Mouse (Mus musculus): ENCODE measurements around the gene Uimc1. TPM values are rescaled to one million over a fixed set of nuclear protein-coding genes. Genes with fewer than 3 reads are reported as not detected.

Uimc1 gene
- polyA plus RNA-seq, 1 experiment from 2014 or later, result 19.4 TPM

DNA sequence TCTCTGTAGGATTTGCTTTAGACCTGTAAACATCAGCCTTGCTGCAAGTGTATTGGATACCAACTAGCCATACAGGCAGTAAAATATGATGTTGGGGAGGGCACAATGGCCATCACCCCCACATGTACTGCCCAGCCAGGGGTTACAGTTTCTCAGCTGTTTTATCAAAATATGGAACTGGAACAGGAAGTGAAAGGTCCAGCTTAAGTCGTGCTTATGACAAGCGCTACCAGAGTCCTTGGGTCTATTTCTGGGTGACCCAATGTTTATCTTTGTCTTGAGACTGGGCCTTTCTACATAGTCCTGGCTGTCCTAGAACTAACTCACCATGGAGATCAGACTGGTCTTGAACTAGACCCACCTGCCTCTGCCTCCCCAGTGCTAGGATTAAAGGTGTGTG is 75.9 kb downstream of the Uimc1 start:
- Histone ChIP-seq H3K27me3 (replicated peaks) (no peaks in the 10 kb centered on the region), H3K4me1 (no peaks in the 10 kb centered on the region), H3K27ac (replicated peaks) (no peak overlapping the region), H3K4me3 (replicated peaks) (no peak overlapping the region), H3K4me2 (no peak overlapping the region), H3K36me3 (peaks cover 16% of the 10 kb centered on the region), H3K9me3 (replicated peaks) (no peaks in the 10 kb centered on the region), H3K9ac (replicated peaks) (no peak overlapping the region)
- 94% methylated on average over 2 of the region's 2 CpGs for WGBS
- ATAC-seq (ENCODE audit: low FRiP score), result no peak

DNA sequence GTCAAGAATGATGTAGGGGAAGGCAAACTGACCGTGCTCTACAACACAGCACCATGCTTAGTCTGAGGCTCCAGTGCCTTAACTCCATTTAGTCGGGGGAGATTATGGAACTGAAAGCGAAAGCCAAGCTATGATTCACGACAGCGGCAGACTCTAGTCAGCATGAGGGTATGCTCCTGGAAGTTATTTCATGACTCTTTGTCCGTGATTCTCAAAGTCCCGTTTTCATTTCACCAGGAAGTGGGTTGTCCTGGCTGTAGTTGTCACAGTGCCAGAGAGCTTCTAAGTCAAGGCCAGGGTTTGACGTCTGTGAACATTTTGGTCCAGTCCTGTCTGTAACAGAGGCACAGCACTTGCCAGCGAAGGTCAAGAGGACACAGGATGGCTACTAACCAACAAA is 77.4 kb downstream of the Uimc1 start:
- no peaks in the 10 kb centered on the region for H3K4me1 ChIP-seq
- H3K4me3 ChIP-seq (replicated peaks), result no peak overlapping the region
- H3K27ac ChIP-seq (replicated peaks), result no peak overlapping the region
- H3K27me3 ChIP-seq (replicated peaks), result no peaks in the 10 kb centered on the region
- no peaks in the 10 kb centered on the region for H3K9me3 ChIP-seq (replicated peaks)
- H3K36me3 ChIP-seq, result peaks cover 8% of the 10 kb centered on the region; the same call in 1 of the 2 replicates
- WGBS, result 77% methylated on average over 9 of the region's 9 CpGs
- no peak for ATAC-seq (ENCODE audit: low FRiP score)
- H3K4me2 ChIP-seq, result no peak overlapping the region
- no peak overlapping the region for H3K9ac ChIP-seq (replicated peaks)

- no peak overlapping the region for H3K4me3 ChIP-seq (replicated peaks)
- H3K4me2 ChIP-seq, result no peak overlapping the region
- H3K9ac ChIP-seq (replicated peaks), result no peak overlapping the region
- no peak for ATAC-seq (ENCODE audit: low FRiP score)
- H3K27me3 ChIP-seq (replicated peaks), result no peaks in the 10 kb centered on the region
- H3K9me3 ChIP-seq (replicated peaks), result no peaks in the 10 kb centered on the region
- no peak overlapping the region for H3K27ac ChIP-seq (replicated peaks)
- 27% methylated on average over 4 of the region's 4 CpGs for WGBS
- H3K36me3 ChIP-seq, result 0 out of 2 replicates have a peak, but pooled peaks cover 6% of the 10 kb centered on the region
- H3K4me1 ChIP-seq, result no peaks in the 10 kb centered on the region
Observed at GRCm38 (mm10) chr13:55022256-55022655, 77.8 kb downstream of the Uimc1 start.

- Histone ChIP-seq H3K9ac (replicated peaks) (no peak within 1 kb of the TSS), H3K27ac (replicated peaks) (no peak within 1 kb of the TSS), H3K27me3 (replicated peaks) (no peaks in the 10 kb centered on the region), H3K36me3 (0 out of 2 replicates have a peak, but pooled peaks cover 6% of the 10 kb centered on the region), H3K4me3 (replicated peaks) (no peak within 1 kb of the TSS), H3K4me2 (no peak within 1 kb of the TSS), H3K4me1 (no peaks in the 10 kb centered on the region), H3K9me3 (replicated peaks) (no peaks in the 10 kb centered on the region)
- no peak for ATAC-seq (ENCODE audit: low FRiP score)
- WGBS, result 93% methylated on average over 13 of the region's 13 CpGs
Observed at GRCm38 (mm10) chr13:55021194-55021779, 78.8 kb downstream of the Uimc1 start, which contains the start of gene Hk3. Gene Hk3 (minus strand): TSS chr13:55021385.

- no peak for ATAC-seq (ENCODE audit: low FRiP score)
- no peak overlapping the region for H3K4me2 ChIP-seq
- H3K27me3 ChIP-seq (replicated peaks), result no peaks in the 10 kb centered on the region
- H3K36me3 ChIP-seq, result no peaks in the 10 kb centered on the region
- 91% methylated on average over 4 of the region's 4 CpGs for WGBS
- no peak overlapping the region for H3K27ac ChIP-seq (replicated peaks)
- H3K9me3 ChIP-seq (replicated peaks), result no peaks in the 10 kb centered on the region
- no peak overlapping the region for H3K4me3 ChIP-seq (replicated peaks)
- no peaks in the 10 kb centered on the region for H3K4me1 ChIP-seq
- H3K9ac ChIP-seq (replicated peaks), result no peak overlapping the region
Observed at GRCm38 (mm10) chr13:55020051-55020450, 80.0 kb downstream of the Uimc1 start.

GRCm38 (mm10) chr13:55019181-55019580 is 80.9 kb downstream of the Uimc1 start:
- H3K4me1 ChIP-seq, result peaks cover under 1% of the 10 kb centered on the region; the same call in 1 of the 2 replicates
- ATAC-seq (ENCODE audit: low FRiP score), result no peak
- H3K4me2 ChIP-seq, result no peak overlapping the region
- 67% methylated on average over 3 of the region's 3 CpGs for WGBS
- no peaks in the 10 kb centered on the region for H3K27me3 ChIP-seq (replicated peaks)
- no peak overlapping the region for H3K9ac ChIP-seq (replicated peaks)
- no peak overlapping the region for H3K4me3 ChIP-seq (replicated peaks)
- H3K27ac ChIP-seq (replicated peaks), result no peak overlapping the region
- no peaks in the 10 kb centered on the region for H3K9me3 ChIP-seq (replicated peaks)
- H3K36me3 ChIP-seq, result no peaks in the 10 kb centered on the region

- no peak for ATAC-seq (ENCODE audit: low FRiP score)
- no peak overlapping the region for H3K9ac ChIP-seq (replicated peaks)
- WGBS, result 88% methylated on average over 9 of the region's 9 CpGs
- no peaks in the 10 kb centered on the region for H3K36me3 ChIP-seq
- no peaks in the 10 kb centered on the region for H3K9me3 ChIP-seq (replicated peaks)
- H3K4me3 ChIP-seq (replicated peaks), result no peak overlapping the region
- H3K27me3 ChIP-seq (replicated peaks), result no peaks in the 10 kb centered on the region
- no peak overlapping the region for H3K27ac ChIP-seq (replicated peaks)
- no peak overlapping the region for H3K4me2 ChIP-seq
- H3K4me1 ChIP-seq, result peaks cover 3% of the 10 kb centered on the region
Observed at GRCm38 (mm10) chr13:55018700-55019099, 81.4 kb downstream of the Uimc1 start.

DNA sequence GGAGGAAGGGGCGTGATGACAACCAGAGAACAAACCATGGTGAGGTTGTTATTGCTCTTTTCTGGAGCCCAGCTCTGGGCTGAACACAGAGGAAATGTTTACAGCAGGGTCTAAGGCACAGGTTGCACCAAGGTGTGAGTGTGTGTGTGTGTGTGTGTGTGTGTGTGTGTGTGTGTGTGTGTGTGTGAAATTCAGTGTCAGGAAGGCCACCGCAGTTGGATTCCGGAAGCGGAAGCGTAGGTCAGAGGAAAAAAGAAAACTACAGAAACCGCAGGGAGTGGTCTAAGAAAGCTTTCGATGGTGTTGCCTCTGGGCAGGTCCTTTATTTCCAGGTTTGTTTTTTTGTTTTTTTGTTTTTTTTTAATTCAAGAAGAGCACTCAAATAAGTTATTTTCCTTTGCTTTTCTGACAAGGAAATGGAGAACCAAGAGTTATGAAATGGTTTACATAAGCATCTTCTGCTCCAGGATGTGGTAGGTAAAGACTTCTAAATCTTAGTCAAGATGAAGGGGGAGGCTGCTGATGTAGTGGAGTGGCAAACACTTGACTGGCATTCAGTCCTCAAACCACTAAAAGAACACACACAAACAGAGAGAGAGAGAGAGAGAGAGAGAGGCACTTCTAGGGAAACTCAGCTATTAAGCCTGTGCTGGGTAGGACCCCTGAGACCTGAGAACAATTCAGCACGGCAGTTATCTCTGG is 82.1 kb downstream of the Uimc1 start:
- Histone ChIP-seq H3K27ac (replicated peaks) (no peak overlapping the region), H3K4me3 (replicated peaks) (no peak overlapping the region), H3K9ac (replicated peaks) (no peak overlapping the region), H3K36me3 (no peaks in the 10 kb centered on the region), H3K4me1 (peaks cover 3% of the 10 kb centered on the region), H3K9me3 (replicated peaks) (no peaks in the 10 kb centered on the region), H3K4me2 (no peak overlapping the region), H3K27me3 (replicated peaks) (0 out of 2 replicates have a peak, but pooled peaks cover 2% of the 10 kb centered on the region)
- ATAC-seq (ENCODE audit: low FRiP score), result no peak
- WGBS, result 79% methylated on average over 8 of the region's 8 CpGs

- Histone ChIP-seq H3K4me2 (no peak overlapping the region), H3K4me1 (peaks cover 3% of the 10 kb centered on the region), H3K36me3 (no peaks in the 10 kb centered on the region), H3K9me3 (replicated peaks) (no peaks in the 10 kb centered on the region), H3K4me3 (replicated peaks) (no peak overlapping the region), H3K27me3 (replicated peaks) (0 out of 2 replicates have a peak, but pooled peaks cover 2% of the 10 kb centered on the region), H3K9ac (replicated peaks) (no peak overlapping the region), H3K27ac (replicated peaks) (no peak overlapping the region)
- ATAC-seq (ENCODE audit: low FRiP score), result no peak
- 90% methylated on average over 12 of the region's 12 CpGs for WGBS
Observed at GRCm38 (mm10) chr13:55017154-55017897, 82.8 kb downstream of the Uimc1 start.

DNA sequence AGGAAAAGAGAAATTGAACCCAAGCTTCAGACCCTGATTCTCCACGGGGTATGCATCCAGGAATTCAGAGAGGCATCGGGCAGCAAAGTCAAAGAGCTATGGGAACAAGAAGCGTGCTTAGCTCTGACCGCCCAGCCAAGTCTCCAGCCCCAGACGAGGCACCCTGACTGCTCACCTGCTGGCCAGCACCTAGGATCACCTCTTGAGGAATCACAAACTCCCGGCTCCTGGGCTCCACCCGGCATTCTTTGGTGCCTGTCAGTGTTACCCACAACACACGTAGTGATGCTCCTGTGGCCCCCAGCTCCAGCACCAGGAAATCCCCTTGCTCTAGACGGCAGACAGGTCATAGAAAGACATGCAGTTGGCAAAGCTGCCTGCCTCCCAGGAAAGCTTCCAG is 85.6 kb downstream of the Uimc1 start:
- Histone ChIP-seq H3K9ac (replicated peaks) (no peak overlapping the region), H3K27me3 (replicated peaks) (0 out of 2 replicates have a peak, but pooled peaks cover 2% of the 10 kb centered on the region), H3K4me3 (replicated peaks) (no peak overlapping the region), H3K9me3 (replicated peaks) (no peaks in the 10 kb centered on the region), H3K4me2 (no peak overlapping the region), H3K4me1 (peaks cover 10% of the 10 kb centered on the region), H3K27ac (replicated peaks) (no peak overlapping the region), H3K36me3 (no peaks in the 10 kb centered on the region)
- no peak for ATAC-seq (ENCODE audit: low FRiP score)
- WGBS, result 34% methylated on average over 9 of the region's 9 CpGs

- Histone ChIP-seq H3K4me3 (replicated peaks) (no peak overlapping the region), H3K9me3 (replicated peaks) (no peaks in the 10 kb centered on the region), H3K4me1 (peaks cover 12% of the 10 kb centered on the region), H3K27ac (replicated peaks) (no peak overlapping the region), H3K36me3 (no peaks in the 10 kb centered on the region), H3K27me3 (replicated peaks) (0 out of 2 replicates have a peak, but pooled peaks cover 2% of the 10 kb centered on the region), H3K9ac (replicated peaks) (no peak overlapping the region), H3K4me2 (no peak overlapping the region)
- no peak for ATAC-seq (ENCODE audit: low FRiP score)
- WGBS, result 9% methylated on average over 9 of the region's 9 CpGs
Observed at GRCm38 (mm10) chr13:55013702-55014344, 86.3 kb downstream of the Uimc1 start.

All from neural tube, embryonic 15.5 days (tissue).